Mouse (Mus musculus) heart, embryonic 14.5 days (tissue): ENCODE data around the gene Sema4a. TPM values are rescaled to one million over a fixed set of nuclear protein-coding genes. Genes with fewer than 3 reads are reported as not detected.

ENCODE experiments used
- ATAC-seq: fragments of 200-750 bp; cut with Nextera tagmentation; 2 replicates; pipeline ENCODE4 v1.8.0; 2017; ENCODE audit warnings: low read depth, moderate TSS enrichment; ENCODE audit not compliant: insufficient number of reproducible peaks, insufficient read depth, low FRiP score
- H3K27ac ChIP-seq, 2 experiments: fragments of 200-500 bp in 1 of 2; fragments of 300-500 bp in 1 of 2; sonication (generic) in 1 of 2; replicated peaks in 1 of 2; 2 replicates each; pipeline ENCODE4 v1.5.1; 2012 to 2014; ENCODE audit warnings: low read depth in 2 of 2, low read length in 2 of 2, control low read depth in 1 of 2, mild to moderate bottlenecking in 1 of 2, mixed read lengths in 1 of 2; ENCODE audit not compliant: control insufficient read depth in 1 of 2, insufficient read depth in 1 of 2
- H3K27me3 ChIP-seq: fragments of 300-500 bp; sonication (generic); 2 replicates; pipeline ENCODE4 v1.6.1; 2014; ENCODE audit warnings: mild to moderate bottlenecking, low read length, control low read depth; ENCODE audit not compliant: control insufficient read depth, insufficient read depth
- H3K36me3 ChIP-seq: fragments of 300-500 bp; sonication (generic); 2 replicates; pipeline ENCODE4 v1.6.1; 2014; ENCODE audit warnings: mild to moderate bottlenecking, control low read depth, low read length, mixed read lengths; ENCODE audit not compliant: control insufficient read depth, insufficient read depth
- H3K4me1 ChIP-seq, 2 experiments: fragments of 200-500 bp in 1 of 2; fragments of 300-500 bp in 1 of 2; sonication (generic) in 1 of 2; 2 replicates each; pipeline ENCODE4 v1.6.1; 2012 to 2014; ENCODE audit warnings: low read length in 2 of 2, control low read depth in 1 of 2, mixed read lengths in 1 of 2; ENCODE audit not compliant: control insufficient read depth in 2 of 2, insufficient read depth in 2 of 2
- H3K4me2 ChIP-seq: fragments of 300-500 bp; sonication (generic); 2 replicates; pipeline ENCODE4 v1.6.1; 2014; ENCODE audit warnings: mild to moderate bottlenecking, low read length
- H3K4me3 ChIP-seq, 2 experiments: fragments of 200-500 bp in 1 of 2; fragments of 300-500 bp in 1 of 2; sonication (generic) in 1 of 2; 2 replicates each; pipeline ENCODE4 v1.5.1; 2012 to 2014; ENCODE audit warnings: low read length in 2 of 2, mild to moderate bottlenecking in 2 of 2, control low read depth in 1 of 2, low read depth in 1 of 2, moderate library complexity in 1 of 2; ENCODE audit not compliant: control insufficient read depth in 1 of 2, insufficient read depth in 1 of 2
- H3K9ac ChIP-seq: fragments of 300-500 bp; sonication (generic); 2 replicates; pipeline ENCODE4 v1.6.1; 2014; ENCODE audit warnings: mild to moderate bottlenecking, low read length
- H3K9me3 ChIP-seq: fragments of 300-500 bp; sonication (generic); 2 replicates; pipeline ENCODE4 v1.6.1; 2016; ENCODE audit warnings: low read length, control low read depth; ENCODE audit not compliant: control insufficient read depth
- WGBS: fragments of 180-500 bp; shearing (Covaris S2); extraction: QIAGEN DNeasy Blood & Tissue Kit; methylation state at CpG from one replicate; pipeline ENCODE4 v1.1.7; 2014; 5-methylcytosine and 5-hydroxymethylcytosine counted together
- polyA plus RNA-seq: library from polyadenylated mRNA; unstranded; fragments of >200 nt; fragmentation: Nextera tagmentation; extraction: Ambion mirVana; gene quantifications from 2 replicates; pipeline ENCODE4 v1.2.1, GENCODE M21; 2014

The Sema4a gene
- polyA plus RNA-seq, 1 experiment from 2014 or later: 1.4 TPM

DNA sequence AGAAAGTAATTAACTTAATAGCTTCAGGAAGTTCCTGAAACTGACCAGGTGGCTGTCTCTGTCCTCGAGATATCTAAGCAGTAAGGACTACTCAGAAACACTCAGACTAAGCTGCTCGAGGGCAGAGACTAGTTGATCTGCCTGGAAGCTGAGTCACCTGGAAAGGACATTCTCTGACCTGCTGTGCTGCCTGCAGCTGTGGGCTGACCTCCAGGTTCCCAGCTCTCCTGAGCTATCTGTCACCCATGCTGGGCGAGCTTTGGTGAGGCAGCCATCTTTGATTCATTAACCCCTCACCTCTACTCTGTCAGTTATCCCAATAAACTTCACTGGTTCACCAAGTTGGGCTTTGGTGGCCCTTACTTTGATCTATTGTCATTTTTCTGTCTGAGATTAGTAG is 18.2 kb upstream of the Sema4a start:
- 50% methylated on average over 3 of the region's 3 CpGs for WGBS
- no peak for ATAC-seq
- Histone ChIP-seq H3K36me3 (peaks cover 28% of the 10 kb centered on the region), H3K27me3 (peaks cover 6% of the 10 kb centered on the region; the same call in 1 of the 2 replicates), H3K9me3 (no peaks in the 10 kb centered on the region), H3K4me1 (no peaks in the 10 kb centered on the region), H3K9ac (no peak overlapping the region), H3K4me3 (no peak overlapping the region), H3K27ac (no peak overlapping the region), H3K4me2 (no peak overlapping the region)

DNA sequence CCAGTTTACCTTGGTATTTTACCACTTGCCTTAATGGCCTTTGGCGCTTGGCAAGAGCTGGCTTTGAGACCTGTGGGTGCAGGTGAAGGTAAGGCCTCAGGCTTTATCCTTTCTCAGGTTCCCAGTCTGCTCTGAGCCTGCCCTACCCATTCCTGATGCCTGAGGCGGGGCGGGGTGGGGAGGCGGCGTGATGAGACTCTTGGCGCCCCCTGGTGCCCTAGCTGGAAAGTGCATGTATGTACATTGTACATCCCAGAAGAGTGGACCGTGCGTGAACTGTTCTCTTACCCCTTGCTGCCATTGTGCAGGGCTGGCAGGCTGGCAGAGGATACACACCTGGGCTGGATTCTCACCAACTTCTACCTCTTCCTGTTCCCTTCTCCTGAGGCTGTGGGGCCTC is 16.8 kb upstream of the Sema4a start:
- no peak overlapping the region for H3K4me3 ChIP-seq
- H3K9ac ChIP-seq: no peak overlapping the region
- H3K4me1 ChIP-seq: no peaks in the 10 kb centered on the region
- H3K36me3 ChIP-seq: peaks cover 19% of the 10 kb centered on the region
- no peak overlapping the region for H3K27ac ChIP-seq
- peak; percentile 75; the same call in 1 of the 2 replicates for ATAC-seq
- H3K27me3 ChIP-seq: no peaks in the 10 kb centered on the region
- no peaks in the 10 kb centered on the region for H3K9me3 ChIP-seq
- 3% methylated on average over 8 of the region's 8 CpGs for WGBS
- no peak overlapping the region for H3K4me2 ChIP-seq

DNA sequence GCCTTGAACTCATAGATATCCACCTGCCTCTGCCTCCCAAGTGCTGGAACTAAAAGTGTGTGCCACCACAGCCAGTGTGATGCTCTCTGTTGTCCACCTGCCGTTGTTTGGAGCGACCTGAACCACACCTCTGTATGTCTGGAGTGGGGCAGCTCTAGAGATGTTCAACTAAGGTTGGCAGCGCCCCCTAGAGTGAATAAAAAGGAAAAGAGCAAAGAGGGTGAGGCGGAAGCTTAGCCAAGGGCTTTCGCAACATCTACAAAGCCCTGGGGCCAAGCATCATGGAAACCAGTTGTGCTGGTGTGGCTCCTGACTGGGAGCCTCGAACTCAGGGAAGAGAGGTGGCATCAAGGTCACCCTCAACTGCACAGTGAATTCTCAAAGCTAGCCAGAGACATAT is 15.4 kb upstream of the Sema4a start:
- Histone ChIP-seq H3K36me3 (peaks cover 7% of the 10 kb centered on the region; the same call in 1 of the 2 replicates), H3K9ac (no peak overlapping the region), H3K4me3 (no peak overlapping the region), H3K27me3 (no peaks in the 10 kb centered on the region), H3K4me1 (no peaks in the 10 kb centered on the region), H3K27ac (no peak overlapping the region), H3K4me2 (no peak overlapping the region), H3K9me3 (no peaks in the 10 kb centered on the region)
- WGBS: 62% methylated on average over 6 of the region's 6 CpGs
- ATAC-seq: no peak

DNA sequence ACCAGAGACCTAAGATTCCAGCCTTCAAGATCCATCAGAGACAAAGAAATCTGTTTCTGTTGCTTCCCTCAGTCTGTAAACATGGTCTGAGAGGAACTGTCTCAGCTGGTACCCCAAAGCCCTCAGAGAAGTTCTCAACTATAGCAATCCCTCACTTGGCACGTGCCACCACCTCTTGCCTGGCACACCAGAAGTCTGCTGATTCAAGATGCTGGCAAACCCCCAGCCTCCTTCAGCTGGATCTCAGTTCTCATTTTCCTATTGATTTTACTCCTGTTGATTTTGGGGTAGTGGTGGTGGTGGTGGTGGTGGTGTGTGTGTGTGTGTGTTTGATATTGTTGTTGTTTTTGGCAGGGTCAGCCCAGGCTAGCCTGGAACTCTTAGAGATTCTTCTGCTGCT is 12.6 kb upstream of the Sema4a start:
- Histone ChIP-seq H3K9ac (no peak overlapping the region), H3K36me3 (no peaks in the 10 kb centered on the region), H3K4me1 (no peaks in the 10 kb centered on the region), H3K9me3 (no peaks in the 10 kb centered on the region), H3K27ac (no peak overlapping the region), H3K27me3 (no peaks in the 10 kb centered on the region), H3K4me2 (no peak overlapping the region), H3K4me3 (no peak overlapping the region)
- WGBS: 79% methylated on average over 1 of the region's 1 CpGs
- no peak for ATAC-seq

DNA sequence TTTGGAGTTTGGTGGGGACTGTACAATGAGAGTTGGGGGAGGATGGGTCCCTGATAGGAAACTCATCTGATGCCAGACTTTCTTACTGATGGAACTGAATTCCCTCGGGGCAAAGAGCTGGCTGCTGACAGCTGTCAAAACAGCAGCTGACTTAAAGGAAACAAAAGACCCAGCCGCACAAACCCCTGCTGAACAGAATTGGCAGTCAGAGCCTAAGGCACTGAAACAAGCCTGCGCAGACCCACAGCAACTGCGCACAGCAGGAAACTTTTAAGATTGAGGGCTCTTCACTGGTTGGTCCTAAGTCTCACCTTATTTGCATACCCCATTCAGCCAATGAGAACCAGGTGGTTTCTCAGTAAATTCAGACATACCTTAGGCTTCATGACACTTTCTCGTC is 12.0 kb upstream of the Sema4a start:
- Histone ChIP-seq H3K27me3 (no peaks in the 10 kb centered on the region), H3K4me3 (no peak overlapping the region), H3K27ac (no peak overlapping the region), H3K4me1 (no peaks in the 10 kb centered on the region), H3K9ac (no peak overlapping the region), H3K4me2 (no peak overlapping the region), H3K36me3 (no peaks in the 10 kb centered on the region), H3K9me3 (no peaks in the 10 kb centered on the region)
- WGBS: 43% methylated on average over 5 of the region's 5 CpGs
- ATAC-seq: no peak

DNA sequence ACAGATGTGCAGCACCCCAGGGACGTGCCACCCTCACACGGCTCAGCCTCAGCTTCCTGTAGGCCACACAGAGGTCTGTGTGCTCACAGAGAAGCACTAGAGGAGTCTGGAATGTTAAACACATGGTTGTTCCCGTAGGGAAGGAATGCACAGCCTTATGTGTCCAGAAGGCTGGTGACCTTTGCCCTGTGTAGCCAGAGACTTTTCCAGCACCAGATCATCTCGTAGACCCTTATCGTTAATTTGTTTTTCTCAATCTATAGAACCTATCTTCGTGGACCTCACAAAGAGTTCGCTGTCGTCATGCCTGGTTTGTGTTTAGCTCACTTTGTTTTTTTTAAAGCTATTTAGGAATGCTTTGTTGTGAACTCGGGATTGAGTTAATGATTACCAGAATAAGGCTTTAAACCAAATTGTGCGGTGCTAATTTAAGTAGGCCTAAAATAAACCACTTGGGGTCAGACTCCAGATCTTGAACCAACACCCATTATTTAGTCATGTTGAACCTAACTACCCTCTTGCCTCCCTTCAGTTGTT is 10.0 kb upstream of the Sema4a start:
- 57% methylated on average over 10 of the region's 10 CpGs for WGBS
- Histone ChIP-seq H3K27me3 (no peaks in the 10 kb centered on the region), H3K4me3 (no peak overlapping the region), H3K9ac (no peak overlapping the region), H3K4me2 (no peak overlapping the region), H3K4me1 (0 out of 4 replicates have a peak, but pooled peaks cover 0 to 2% of the 10 kb centered on the region in 2 experiments), H3K27ac (no peak overlapping the region), H3K36me3 (no peaks in the 10 kb centered on the region), H3K9me3 (no peaks in the 10 kb centered on the region)
- ATAC-seq: no peak

DNA sequence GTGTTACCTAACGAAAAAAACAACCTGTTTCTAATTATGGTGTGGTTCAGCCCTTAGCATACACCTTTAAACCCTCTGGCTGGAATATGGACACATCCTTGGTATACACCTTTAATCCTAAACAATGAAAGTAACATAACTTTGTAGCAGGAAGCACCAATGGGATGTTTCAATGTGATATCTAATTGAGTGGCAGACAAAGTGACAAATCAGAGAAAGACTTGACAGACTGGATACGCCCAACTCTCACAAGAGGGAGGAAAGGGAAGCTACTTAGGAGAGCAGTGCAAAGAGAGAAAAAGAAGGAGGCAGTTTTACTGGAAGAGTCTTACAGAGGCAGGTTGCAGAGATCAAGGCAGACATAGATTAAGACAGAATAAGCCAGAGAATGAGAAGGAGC is 8.5 kb upstream of the Sema4a start:
- 83% methylated on average over 2 of the region's 2 CpGs for WGBS
- no peak overlapping the region for H3K4me2 ChIP-seq
- H3K27me3 ChIP-seq: no peaks in the 10 kb centered on the region
- H3K9ac ChIP-seq: no peak overlapping the region
- H3K4me1 ChIP-seq: 0 out of 4 replicates have a peak, but pooled peaks cover 0 to 2% of the 10 kb centered on the region in 2 experiments
- H3K36me3 ChIP-seq: no peaks in the 10 kb centered on the region
- H3K4me3 ChIP-seq: no peak overlapping the region
- no peak overlapping the region for H3K27ac ChIP-seq
- H3K9me3 ChIP-seq: no peaks in the 10 kb centered on the region
- no peak for ATAC-seq
